Mouse (Mus musculus) G1E (cell line): Measurements from ENCODE around the gene Tbc1d21. TPM values are rescaled to one million over a fixed set of nuclear protein-coding genes. Genes with fewer than 3 reads are reported as not detected.

ENCODE experiments used
- ATAC-seq: 2 replicates; pipeline ENCODE4 v1.8.0; 2016; ENCODE audit warnings: mild to moderate bottlenecking; ENCODE audit not compliant: insufficient number of reproducible peaks, poor library complexity, low FRiP score, severe bottlenecking; ENCODE audit errors: extremely low read depth
- DNase-seq: peaks from one replicate; pipeline ENCODE4 v3.0.0; 2012; ENCODE audit warnings: low spot score
- H3K27me3 ChIP-seq: 2 replicates; pipeline ENCODE4 v1.6.1; 2012; ENCODE audit warnings: mild to moderate bottlenecking, low read length, inconsistent platforms; ENCODE audit not compliant: insufficient read depth
- H3K36me3 ChIP-seq: replicated peaks from 2 replicates; pipeline ENCODE3; 2012; ENCODE audit warnings: mild to moderate bottlenecking, inconsistent platforms
- H3K4me1 ChIP-seq: 2 replicates; pipeline ENCODE4 v1.6.1; 2012; ENCODE audit warnings: low read depth, low read length, inconsistent platforms, mixed read lengths; ENCODE audit not compliant: insufficient read depth
- H3K4me3 ChIP-seq: 2 replicates; pipeline ENCODE4 v1.5.1; 2012; ENCODE audit warnings: low read depth, mild to moderate bottlenecking, inconsistent platforms, low read length, moderate library complexity, mixed read lengths
- H3K9me3 ChIP-seq: replicated peaks from 2 replicates; pipeline ENCODE4 v1.6.1; 2012; ENCODE audit warnings: inconsistent platforms
- CTCF ChIP-seq: IDR thresholded peaks from 2 replicates; pipeline ENCODE4 v1.5.1; 2012; ENCODE audit warnings: low read depth, low read length, inconsistent platforms, mixed read lengths
- GATA1 ChIP-seq: IDR thresholded peaks from 2 replicates; pipeline ENCODE4 v1.6.1; 2012; ENCODE audit warnings: borderline replicate concordance, low read length, inconsistent platforms, mixed read lengths
- GATA2 ChIP-seq: IDR thresholded peaks from 2 replicates; pipeline ENCODE4 v1.6.1; 2012; ENCODE audit warnings: low read depth, low read length, inconsistent platforms, borderline replicate concordance
- POLR2AphosphoS5 ChIP-seq: IDR thresholded peaks from 2 replicates; pipeline ENCODE4 v1.6.1; 2012; ENCODE audit warnings: low read depth, low read length, inconsistent platforms; ENCODE audit not compliant: insufficient replicate concordance
- TAL1 ChIP-seq: conservative IDR thresholded peaks from 2 replicates; pipeline ENCODE4 v1.6.1; 2012; ENCODE audit warnings: low read depth, low read length, inconsistent platforms, mixed read lengths
- polyA plus RNA-seq: library from polyadenylated mRNA; stranded (reverse); fragments of >175 nt; gene quantifications from 2 replicates; pipeline ENCODE4 v1.2.3, GENCODE M21; 2012
- total RNA-seq, 2 experiments: library from RNA; stranded (forward) in 1 of 2; stranded (reverse) in 1 of 2; fragments of 200-1000 nt in 1 of 2; fragments of >200 nt in 1 of 2; fragmentation: Nextera tagmentation in 1 of 2; gene quantifications; 2 replicates each; pipeline ENCODE4 v1.2.3; 2014 to 2017

Gene Tbc1d21
- total and polyA plus RNA-seq, 3 experiments, result not detected

DNA sequence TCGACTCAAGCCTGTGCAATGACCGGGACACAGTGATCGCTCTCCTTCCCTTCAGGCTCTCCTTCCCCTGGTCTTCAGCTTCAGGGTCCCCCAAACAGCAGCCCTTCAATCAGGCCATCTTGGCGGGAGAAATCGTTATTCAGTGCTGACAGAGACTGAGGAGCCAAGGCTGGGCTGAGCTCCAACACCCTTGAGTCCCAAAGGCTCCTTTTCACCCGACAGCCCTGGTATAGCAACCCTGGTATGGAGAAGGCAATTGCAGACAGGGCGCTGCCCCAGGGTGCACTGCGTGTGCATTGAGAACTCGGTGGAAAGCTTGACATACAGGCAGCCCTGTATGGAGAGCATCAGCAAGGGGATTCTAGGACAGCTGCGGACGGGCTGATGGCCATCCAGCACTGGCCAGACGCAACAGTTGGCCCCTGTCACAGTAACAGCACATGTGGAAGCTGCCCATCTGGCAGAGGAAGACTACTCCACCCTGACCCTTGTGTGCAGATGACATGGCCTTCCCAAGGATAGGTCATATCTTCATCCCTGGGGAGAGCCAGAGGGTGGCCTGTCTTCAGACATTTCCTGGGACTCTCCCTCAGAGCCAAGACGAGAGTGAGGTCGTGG is 60.1 kb downstream of the Tbc1d21 start:
- H3K27me3 ChIP-seq, result peaks cover 23% of the 10 kb centered on the region
- H3K4me3 ChIP-seq, result no peak overlapping the region
- DNase-seq (no peak), ATAC-seq (no peak)
- no peaks in the 10 kb centered on the region; the same call in 1 of the 2 replicates for H3K9me3 ChIP-seq
- no peaks in the 10 kb centered on the region for H3K36me3 ChIP-seq
- no peaks in the 10 kb centered on the region for H3K4me1 ChIP-seq
- TF ChIP-seq GATA2, result no peak
- TF ChIP-seq POLR2AphosphoS5, result no peak
- TF ChIP-seq CTCF, result no peak
- TF ChIP-seq TAL1, result no peak
- TF ChIP-seq GATA1, result no peak

Other genes starting within 250 kb of the Tbc1d21 start
- gene Islr, start 166.1 kb downstream of the Tbc1d21 start, total RNA-seq (2014; fragmentation: Nextera tagmentation), result not detected in 2 replicates
- 0.12 and 0.22 TPM in 2 replicates for gene Islr, start 166.1 kb downstream of the Tbc1d21 start, total RNA-seq (2017)
- not detected in 2 replicates for gene Islr, start 166.1 kb downstream of the Tbc1d21 start, polyA plus RNA-seq
- not detected in 2 replicates for gene Islr2, start 166.1 kb downstream of the Tbc1d21 start, total RNA-seq (2014; fragmentation: Nextera tagmentation)
- gene Islr2, start 166.1 kb downstream of the Tbc1d21 start, total RNA-seq (2017), result 0.11 TPM in 1 of 2 replicates, not detected in the other
- 0.03 and 0.04 TPM in 2 replicates for gene Islr2, start 166.1 kb downstream of the Tbc1d21 start, polyA plus RNA-seq
- gene Pml, start 120.7 kb downstream of the Tbc1d21 start, total RNA-seq (2014; fragmentation: Nextera tagmentation), result 101 and 108 TPM in 2 replicates
- gene Pml, start 120.7 kb downstream of the Tbc1d21 start, total RNA-seq (2017), result 19.0 and 22.3 TPM in 2 replicates
- 163 and 217 TPM in 2 replicates for gene Pml, start 120.7 kb downstream of the Tbc1d21 start, polyA plus RNA-seq
- gene Stoml1, start 117.3 kb downstream of the Tbc1d21 start, total RNA-seq (2014; fragmentation: Nextera tagmentation), result 7.4 and 8.6 TPM in 2 replicates
- gene Stoml1, start 117.3 kb downstream of the Tbc1d21 start, total RNA-seq (2017), result 6.9 and 8.8 TPM in 2 replicates
- 6.0 and 6.4 TPM in 2 replicates for gene Stoml1, start 117.3 kb downstream of the Tbc1d21 start, polyA plus RNA-seq
- gene Loxl1, start 57.3 kb downstream of the Tbc1d21 start, total RNA-seq (2014; fragmentation: Nextera tagmentation), result not detected in 2 replicates
- not detected in 2 replicates for gene Loxl1, start 57.3 kb downstream of the Tbc1d21 start, total RNA-seq (2017)
- not detected in 2 replicates for gene Loxl1, start 57.3 kb downstream of the Tbc1d21 start, polyA plus RNA-seq
- gene Insyn1, start 118.1 kb upstream of the Tbc1d21 start, total RNA-seq (2014; fragmentation: Nextera tagmentation), result not detected in 2 replicates
- 0.05 and 0.12 TPM in 2 replicates for gene Insyn1, start 118.1 kb upstream of the Tbc1d21 start, total RNA-seq (2017)
- not detected in 2 replicates for gene Insyn1, start 118.1 kb upstream of the Tbc1d21 start, polyA plus RNA-seq
- gene Cd276, start 185.0 kb upstream of the Tbc1d21 start, total RNA-seq (2014; fragmentation: Nextera tagmentation), result 0.38 and 0.87 TPM in 2 replicates
- 0.16 and 0.17 TPM in 2 replicates for gene Cd276, start 185.0 kb upstream of the Tbc1d21 start, total RNA-seq (2017)
- 0.19 and 0.28 TPM in 2 replicates for gene Cd276, start 185.0 kb upstream of the Tbc1d21 start, polyA plus RNA-seq
- 118 and 124 TPM in 2 replicates for gene Nptn, start 211.8 kb upstream of the Tbc1d21 start, total RNA-seq (2014; fragmentation: Nextera tagmentation)
- gene Nptn, start 211.8 kb upstream of the Tbc1d21 start, total RNA-seq (2017), result 162 and 163 TPM in 2 replicates
- gene Nptn, start 211.8 kb upstream of the Tbc1d21 start, polyA plus RNA-seq, result 115 and 121 TPM in 2 replicates